Mouse (Mus musculus) liver, embryonic 14.5 days (tissue): ENCODE results near the gene Rph3al.

Source experiments
- CTCF ChIP-seq: IDR thresholded peaks from 2 replicates; pipeline ENCODE4 v1.5.1; 2016; ENCODE audit warnings: antibody characterized with exemption, low read depth, control low read depth
- EP300 ChIP-seq: IDR thresholded peaks from 2 replicates; pipeline ENCODE4 v1.6.1; 2016; ENCODE audit warnings: antibody characterized with exemption, low read depth

DNA sequence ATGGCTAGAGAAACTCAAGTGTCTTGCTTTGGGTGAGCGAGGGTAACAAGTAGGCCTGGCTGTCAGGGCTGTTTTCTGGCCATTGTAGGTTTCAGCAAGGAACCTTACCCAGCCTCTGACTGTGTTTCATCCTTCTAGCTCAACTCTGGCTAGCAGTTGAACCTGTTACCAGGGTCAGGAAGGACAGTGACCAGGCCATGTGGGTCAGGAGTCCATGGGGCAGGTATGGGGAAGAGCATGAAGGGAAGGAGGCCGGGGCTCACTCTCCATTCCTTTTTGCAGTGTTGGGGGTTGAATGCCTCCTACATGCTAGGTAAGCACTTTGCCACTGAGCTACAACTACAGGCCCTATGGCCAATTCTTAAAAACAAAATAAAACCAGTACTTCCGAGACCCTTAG, 107.8 kb downstream of the Rph3al start:
- TF ChIP-seq CTCF = no peak
- no peak for TF ChIP-seq EP300
